Mouse (Mus musculus) lung, adult 2 months (tissue): ENCODE results near the gene Pacrg. TPM values are rescaled to one million over a fixed set of nuclear protein-coding genes. Genes with fewer than 3 reads are reported as not detected.

Experiments used
- DNase-seq: peaks from one replicate; pipeline ENCODE4 v3.0.0; 2022
- H3K4me1 ChIP-seq: fragments of 200-500 bp; 2 replicates; pipeline ENCODE4 v1.6.1; 2011; ENCODE audit warnings: low read length; ENCODE audit not compliant: control insufficient read depth, insufficient read depth
- H3K4me3 ChIP-seq: fragments of 200-500 bp; replicated peaks from 2 replicates; pipeline ENCODE3; 2011; ENCODE audit warnings: low read depth, mild to moderate bottlenecking, control low read depth, low read length; ENCODE audit errors: extremely low read depth
- CTCF ChIP-seq: fragments of 200-500 bp; IDR thresholded peaks from 2 replicates; pipeline ENCODE4 v1.5.1; 2011; ENCODE audit warnings: mild to moderate bottlenecking, low read length, control low read depth; ENCODE audit not compliant: insufficient read depth
- POLR2A ChIP-seq: fragments of 200-500 bp; IDR thresholded peaks from 2 replicates; pipeline ENCODE4 v1.6.1; 2011; ENCODE audit warnings: low read depth, mild to moderate bottlenecking, control low read depth, low read length, borderline replicate concordance; ENCODE audit errors: extremely low read depth
- WGBS: fragments of 180-500 bp; shearing (Covaris S2); methylation state at CpG from one replicate; pipeline ENCODE4 v1.1.7; 2018; 5-methylcytosine and 5-hydroxymethylcytosine counted together
- polyA plus RNA-seq: library from polyadenylated mRNA; depleted of rRNA; stranded (reverse); fragments of >200 nt; gene quantifications from 2 replicates; pipeline ENCODE4 v1.2.3, GENCODE M21; 2012

Gene Pacrg
- polyA plus RNA-seq, 1 experiment = 3.5 TPM

- TF ChIP-seq POLR2A (no peak), CTCF (no peak)
- Histone ChIP-seq H3K4me1 (no peaks in the 10 kb centered on the region), H3K4me3 (no peak overlapping the region)
- 81% methylated on average over 13 of the region's 13 CpGs for WGBS
- no peak for DNase-seq
These were observed 32.7 kb downstream of the Pacrg start for GRCm38 (mm10) chr17:10807261-10807998.

GRCm38 (mm10) chr17:10806692-10807091 is 33.4 kb downstream of the Pacrg start:
- TF ChIP-seq CTCF = no peak
- no peak for TF ChIP-seq POLR2A
- H3K4me1 ChIP-seq = no peaks in the 10 kb centered on the region
- WGBS = 90% methylated on average over 4 of the region's 4 CpGs
- no peak for DNase-seq
- H3K4me3 ChIP-seq = no peak overlapping the region

- Histone ChIP-seq H3K4me1 (no peaks in the 10 kb centered on the region), H3K4me3 (no peak overlapping the region)
- WGBS = 44% methylated on average over 3 of the region's 3 CpGs
- DNase-seq = no peak
- TF ChIP-seq POLR2A (no peak), CTCF (no peak)
These were observed 48.5 kb downstream of the Pacrg start for GRCm38 (mm10) chr17:10791661-10792060.

- Histone ChIP-seq H3K4me1 (no peaks in the 10 kb centered on the region), H3K4me3 (no peak overlapping the region)
- WGBS = 80% methylated on average over 4 of the region's 4 CpGs
- TF ChIP-seq CTCF (no peak), POLR2A (no peak)
- no peak for DNase-seq
These were observed 55.6 kb downstream of the Pacrg start for GRCm38 (mm10) chr17:10784401-10784920.

- TF ChIP-seq POLR2A (no peak), CTCF (no peak)
- Histone ChIP-seq H3K4me3 (no peak overlapping the region), H3K4me1 (no peaks in the 10 kb centered on the region)
- 55% methylated on average over 10 of the region's 10 CpGs for WGBS
- no peak for DNase-seq
These were observed 63.6 kb downstream of the Pacrg start for GRCm38 (mm10) chr17:10776503-10776902.

GRCm38 (mm10) chr17:10774468-10774867 is 65.6 kb downstream of the Pacrg start:
- TF ChIP-seq CTCF (no peak), POLR2A (no peak)
- DNase-seq = no peak

GRCm38 (mm10) chr17:10772207-10772606 is 67.9 kb downstream of the Pacrg start:
- no peak for DNase-seq
- Histone ChIP-seq H3K4me3 (no peak overlapping the region), H3K4me1 (no peaks in the 10 kb centered on the region)
- TF ChIP-seq CTCF (no peak), POLR2A (no peak)
- WGBS = 35% methylated on average over 3 of the region's 3 CpGs

More at GRCm38 (mm10) chr17:10774468-10774867, 65.6 kb downstream of the Pacrg start:
- Histone ChIP-seq H3K4me3 (no peak overlapping the region), H3K4me1 (no peaks in the 10 kb centered on the region)
- 37% methylated on average over 1 of the region's 1 CpGs for WGBS

GRCm38 (mm10) chr17:10769873-10770272 is 70.2 kb downstream of the Pacrg start:
- Histone ChIP-seq H3K4me3 (no peak overlapping the region), H3K4me1 (no peaks in the 10 kb centered on the region)
- no peak for TF ChIP-seq POLR2A
- WGBS = 86% methylated on average over 6 of the region's 6 CpGs
- DNase-seq = no peak

- no peak for TF ChIP-seq CTCF
- no peak for TF ChIP-seq POLR2A
- WGBS = 63% methylated on average over 10 of the region's 10 CpGs
- Histone ChIP-seq H3K4me3 (no peak overlapping the region), H3K4me1 (no peaks in the 10 kb centered on the region)
- DNase-seq = no peak
These were observed 73.2 kb downstream of the Pacrg start for GRCm38 (mm10) chr17:10766735-10767406.

GRCm38 (mm10) chr17:10764343-10764742 is 75.8 kb downstream of the Pacrg start:
- TF ChIP-seq POLR2A (no peak), CTCF (no peak)
- DNase-seq = no peak
- H3K4me1 ChIP-seq = no peaks in the 10 kb centered on the region
- WGBS = 84% methylated on average over 1 of the region's 1 CpGs
- H3K4me3 ChIP-seq = no peak overlapping the region
